Mouse (Mus musculus): Measurements from ENCODE around the gene Kdm4a. TPM values are rescaled to one million over a fixed set of nuclear protein-coding genes. Genes with fewer than 3 reads are reported as not detected.

Gene Kdm4a
- polyA plus RNA-seq, 1 experiment from 2014 or later: 61.5 TPM

- H3K9ac ChIP-seq (replicated peaks; ENCODE audit: low read depth, low read length): no peak overlapping the region
- H3K36me3 ChIP-seq (ENCODE audit: control insufficient read depth, insufficient read depth): peaks cover 21% of the 10 kb centered on the region
Measured at GRCm38 (mm10) chr4:118206918-118207640, 27.2 kb upstream of the Kdm4a start.

GRCm38 (mm10) chr4:118205906-118206305 lies 26.1 kb upstream of the Kdm4a start:
- H3K36me3 ChIP-seq (ENCODE audit: control insufficient read depth, insufficient read depth): peaks cover 14% of the 10 kb centered on the region
- no peaks in the 10 kb centered on the region for H3K9me3 ChIP-seq (ENCODE audit: control insufficient read depth, low read length)
- H3K4me1 ChIP-seq (replicated peaks; ENCODE audit: control insufficient read depth, insufficient read depth, low read length): no peaks in the 10 kb centered on the region
- no peak overlapping the region for H3K9ac ChIP-seq (replicated peaks; ENCODE audit: low read depth, low read length)
- WGBS: 90% methylated on average over 2 of the region's 2 CpGs
- H3K27me3 ChIP-seq (replicated peaks; ENCODE audit: control insufficient read depth, insufficient read depth, low read length): no peaks in the 10 kb centered on the region
- H3K27ac ChIP-seq (ENCODE audit: low read length): no peak overlapping the region
- ATAC-seq: no peak
- H3K4me2 ChIP-seq (ENCODE audit: low read length): no peak overlapping the region
- H3K4me3 ChIP-seq (replicated peaks; ENCODE audit: low read length): no peak overlapping the region

More at GRCm38 (mm10) chr4:118206918-118207640, 27.2 kb upstream of the Kdm4a start:
- Histone ChIP-seq H3K27ac (ENCODE audit: low read length) (no peak overlapping the region), H3K4me2 (ENCODE audit: low read length) (no peak overlapping the region), H3K27me3 (replicated peaks; ENCODE audit: control insufficient read depth, insufficient read depth, low read length) (no peaks in the 10 kb centered on the region), H3K9me3 (ENCODE audit: control insufficient read depth, low read length) (no peaks in the 10 kb centered on the region), H3K4me3 (replicated peaks; ENCODE audit: low read length) (no peak overlapping the region), H3K4me1 (replicated peaks; ENCODE audit: control insufficient read depth, insufficient read depth, low read length) (no peaks in the 10 kb centered on the region)
- ATAC-seq: no peak
- 57% methylated on average over 9 of the region's 10 CpGs for WGBS

DNA sequence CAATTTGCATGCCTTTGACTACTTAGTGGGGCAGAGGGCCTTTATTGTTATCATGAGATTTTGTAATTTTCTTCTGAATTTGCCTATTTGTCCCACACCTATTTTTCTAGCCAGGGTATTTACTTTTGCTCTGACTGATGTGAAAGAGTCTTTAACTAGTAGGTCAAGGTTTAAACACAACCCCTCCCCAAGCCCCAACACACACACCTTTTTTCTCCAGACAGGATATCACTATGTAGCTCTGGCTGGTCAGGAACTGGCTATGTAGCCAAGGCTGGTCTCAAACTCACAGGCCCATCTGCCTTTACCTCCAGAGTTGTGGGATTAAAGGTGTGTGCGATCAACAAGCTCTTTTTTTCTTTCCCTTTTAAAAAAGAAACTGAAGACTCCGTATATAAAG lies 19.2 kb upstream of the Kdm4a start:
- no peaks in the 10 kb centered on the region for H3K9me3 ChIP-seq (ENCODE audit: control insufficient read depth, low read length)
- H3K36me3 ChIP-seq (ENCODE audit: control insufficient read depth, insufficient read depth): no peaks in the 10 kb centered on the region
- 86% methylated on average over 2 of the region's 2 CpGs for WGBS
- H3K27ac ChIP-seq (ENCODE audit: low read length): no peak overlapping the region
- no peaks in the 10 kb centered on the region for H3K27me3 ChIP-seq (replicated peaks; ENCODE audit: control insufficient read depth, insufficient read depth, low read length)
- no peak for ATAC-seq
- H3K4me3 ChIP-seq (replicated peaks; ENCODE audit: low read length): no peak overlapping the region
- no peaks in the 10 kb centered on the region for H3K4me1 ChIP-seq (replicated peaks; ENCODE audit: control insufficient read depth, insufficient read depth, low read length)
- no peak overlapping the region for H3K4me2 ChIP-seq (ENCODE audit: low read length)
- H3K9ac ChIP-seq (replicated peaks; ENCODE audit: low read depth, low read length): no peak overlapping the region

DNA sequence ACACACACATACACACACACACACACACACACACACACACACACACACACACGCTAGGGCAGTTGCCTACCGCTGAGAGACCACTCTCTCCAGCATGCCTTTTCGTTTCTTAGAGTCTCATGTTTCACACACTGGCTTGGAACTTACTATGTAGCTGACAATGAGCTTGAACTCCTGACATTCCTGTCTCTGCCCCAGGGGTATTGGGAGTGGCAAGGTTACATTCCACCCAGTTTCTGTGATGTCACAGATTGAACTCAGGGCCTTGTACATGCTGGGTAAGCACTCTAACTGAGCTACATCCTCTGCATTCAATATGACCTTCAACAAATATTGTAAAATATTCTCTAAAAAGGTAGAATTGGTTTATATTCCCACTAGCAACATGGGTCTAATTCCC lies 18.8 kb upstream of the Kdm4a start:
- ATAC-seq: no peak
- H3K9me3 ChIP-seq (ENCODE audit: control insufficient read depth, low read length): no peaks in the 10 kb centered on the region

GRCm38 (mm10) chr4:118196185-118196584 lies 16.3 kb upstream of the Kdm4a start:
- no peak overlapping the region for H3K4me3 ChIP-seq (replicated peaks; ENCODE audit: low read length)
- H3K4me2 ChIP-seq (ENCODE audit: low read length): no peak overlapping the region
- ATAC-seq: no peak
- no peaks in the 10 kb centered on the region for H3K27me3 ChIP-seq (replicated peaks; ENCODE audit: control insufficient read depth, insufficient read depth, low read length)
- no peak overlapping the region for H3K27ac ChIP-seq (ENCODE audit: low read length)
- no peaks in the 10 kb centered on the region for H3K9me3 ChIP-seq (ENCODE audit: control insufficient read depth, low read length)
- H3K36me3 ChIP-seq (ENCODE audit: control insufficient read depth, insufficient read depth): no peaks in the 10 kb centered on the region
- 79% methylated on average over 10 of the region's 10 CpGs for WGBS
- no peaks in the 10 kb centered on the region for H3K4me1 ChIP-seq (replicated peaks; ENCODE audit: control insufficient read depth, insufficient read depth, low read length)
- H3K9ac ChIP-seq (replicated peaks; ENCODE audit: low read depth, low read length): no peak overlapping the region

More for the DNA sequence above, 18.8 kb upstream of the Kdm4a start:
- no peak overlapping the region for H3K27ac ChIP-seq (ENCODE audit: low read length)
- H3K4me1 ChIP-seq (replicated peaks; ENCODE audit: control insufficient read depth, insufficient read depth, low read length): no peaks in the 10 kb centered on the region
- no peak overlapping the region for H3K4me2 ChIP-seq (ENCODE audit: low read length)
- H3K36me3 ChIP-seq (ENCODE audit: control insufficient read depth, insufficient read depth): no peaks in the 10 kb centered on the region
- H3K4me3 ChIP-seq (replicated peaks; ENCODE audit: low read length): no peak overlapping the region
- no peak overlapping the region for H3K9ac ChIP-seq (replicated peaks; ENCODE audit: low read depth, low read length)
- H3K27me3 ChIP-seq (replicated peaks; ENCODE audit: control insufficient read depth, insufficient read depth, low read length): no peaks in the 10 kb centered on the region
- WGBS: 76% methylated on average over 3 of the region's 3 CpGs

DNA sequence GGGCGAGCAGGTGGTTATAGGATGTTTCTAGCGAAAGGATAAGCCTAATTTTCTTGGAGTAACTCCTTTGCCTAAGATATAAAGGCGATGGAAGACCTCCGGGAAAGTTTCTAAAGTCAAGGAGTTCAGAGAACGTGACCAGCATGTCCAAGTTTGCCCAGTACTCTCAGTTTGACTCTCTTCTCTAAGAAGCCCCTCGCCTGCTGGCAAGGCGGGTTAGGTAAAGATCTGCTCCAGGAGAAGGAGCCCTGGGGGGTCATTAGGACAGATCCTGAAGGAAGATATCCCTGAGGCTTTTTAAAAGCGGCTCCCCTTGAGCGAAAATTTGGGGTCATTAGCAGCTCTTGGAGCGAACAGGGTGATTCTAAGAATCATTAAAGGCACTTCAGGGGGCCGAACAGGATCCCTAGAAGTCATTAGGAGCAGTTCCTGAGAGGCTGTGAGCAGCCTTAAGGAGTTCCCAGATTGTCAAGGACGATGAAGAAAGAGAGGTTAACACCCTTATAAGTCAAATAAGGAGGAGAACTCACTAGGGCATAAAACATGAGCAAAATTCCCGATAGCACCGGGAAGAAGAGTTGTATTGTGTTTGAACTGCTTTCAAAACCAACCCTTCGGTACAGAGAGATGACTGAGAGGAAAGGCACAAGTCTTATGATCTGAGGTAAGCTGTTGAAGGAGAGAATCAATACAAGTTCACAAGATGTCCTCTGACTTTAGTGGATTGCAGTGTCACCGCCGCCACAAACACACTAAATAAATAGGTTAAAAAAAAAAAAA lies 648 bp upstream of the Kdm4a start:
- H3K9ac ChIP-seq (replicated peaks; ENCODE audit: low read depth, low read length): peak overlapping the region; percentile 44
- ATAC-seq: no peak
- WGBS: 9% methylated on average over 17 of the region's 17 CpGs

GRCm38 (mm10) chr4:118178952-118179466 lies 834 bp downstream of the Kdm4a start:
- no peaks in the 10 kb centered on the region for H3K27me3 ChIP-seq (replicated peaks; ENCODE audit: control insufficient read depth, insufficient read depth, low read length)
- H3K4me1 ChIP-seq (replicated peaks; ENCODE audit: control insufficient read depth, insufficient read depth, low read length): peaks cover 15% of the 10 kb centered on the region
- no peaks in the 10 kb centered on the region for H3K9me3 ChIP-seq (ENCODE audit: control insufficient read depth, low read length)
- H3K9ac ChIP-seq (replicated peaks; ENCODE audit: low read depth, low read length): peak overlapping the region; percentile 92
- H3K4me2 ChIP-seq (ENCODE audit: low read length): peak overlapping the region; percentile 80
- WGBS: 1% methylated on average over 12 of the region's 12 CpGs
- H3K36me3 ChIP-seq (ENCODE audit: control insufficient read depth, insufficient read depth): peaks cover 33% of the 10 kb centered on the region
- H3K4me3 ChIP-seq (replicated peaks; ENCODE audit: low read length): peak overlapping the region; percentile 79
- no peak for ATAC-seq
- peak overlapping the region; percentile 99 for H3K27ac ChIP-seq (ENCODE audit: low read length)

More for the DNA sequence above, 648 bp upstream of the Kdm4a start:
- Histone ChIP-seq H3K4me3 (replicated peaks; ENCODE audit: low read length) (peak overlapping the region; percentile 79), H3K9me3 (ENCODE audit: control insufficient read depth, low read length) (no peaks in the 10 kb centered on the region), H3K4me2 (ENCODE audit: low read length) (peak overlapping the region; percentile 66), H3K36me3 (ENCODE audit: control insufficient read depth, insufficient read depth) (peaks cover 18% of the 10 kb centered on the region), H3K4me1 (replicated peaks; ENCODE audit: control insufficient read depth, insufficient read depth, low read length) (peaks cover 15% of the 10 kb centered on the region), H3K27ac (ENCODE audit: low read length) (peak overlapping the region; percentile 99), H3K27me3 (replicated peaks; ENCODE audit: control insufficient read depth, insufficient read depth, low read length) (no peaks in the 10 kb centered on the region)

DNA sequence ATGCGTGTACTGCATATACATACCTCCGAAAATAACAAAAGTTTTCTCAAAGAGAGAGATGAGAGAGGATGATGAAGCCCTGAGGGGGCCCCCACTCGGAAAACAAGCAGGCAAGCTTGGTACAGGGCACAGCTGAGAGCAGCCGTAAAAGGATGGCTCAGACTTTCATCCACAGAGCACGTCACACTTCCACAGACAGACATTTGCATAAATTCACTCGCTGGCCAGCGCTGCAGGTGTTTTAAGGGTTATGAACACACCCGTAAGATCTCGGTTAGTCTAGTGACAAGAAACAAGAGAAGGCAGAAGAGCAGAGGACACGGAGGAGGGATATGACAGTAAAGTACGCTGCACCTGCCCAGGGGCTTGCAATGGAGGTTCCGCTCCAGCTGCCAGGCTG lies 7.4 kb downstream of the Kdm4a start:
- no peaks in the 10 kb centered on the region for H3K9me3 ChIP-seq (ENCODE audit: control insufficient read depth, low read length)
- no peak for ATAC-seq
- H3K4me3 ChIP-seq (replicated peaks; ENCODE audit: low read length): no peak overlapping the region
- H3K36me3 ChIP-seq (ENCODE audit: control insufficient read depth, insufficient read depth): peaks cover 66% of the 10 kb centered on the region
- H3K4me1 ChIP-seq (replicated peaks; ENCODE audit: control insufficient read depth, insufficient read depth, low read length): no peaks in the 10 kb centered on the region
- H3K27me3 ChIP-seq (replicated peaks; ENCODE audit: control insufficient read depth, insufficient read depth, low read length): no peaks in the 10 kb centered on the region
- WGBS: 91% methylated on average over 12 of the region's 12 CpGs
- no peak overlapping the region for H3K27ac ChIP-seq (ENCODE audit: low read length)
- H3K4me2 ChIP-seq (ENCODE audit: low read length): no peak overlapping the region
- no peak overlapping the region for H3K9ac ChIP-seq (replicated peaks; ENCODE audit: low read depth, low read length)

DNA sequence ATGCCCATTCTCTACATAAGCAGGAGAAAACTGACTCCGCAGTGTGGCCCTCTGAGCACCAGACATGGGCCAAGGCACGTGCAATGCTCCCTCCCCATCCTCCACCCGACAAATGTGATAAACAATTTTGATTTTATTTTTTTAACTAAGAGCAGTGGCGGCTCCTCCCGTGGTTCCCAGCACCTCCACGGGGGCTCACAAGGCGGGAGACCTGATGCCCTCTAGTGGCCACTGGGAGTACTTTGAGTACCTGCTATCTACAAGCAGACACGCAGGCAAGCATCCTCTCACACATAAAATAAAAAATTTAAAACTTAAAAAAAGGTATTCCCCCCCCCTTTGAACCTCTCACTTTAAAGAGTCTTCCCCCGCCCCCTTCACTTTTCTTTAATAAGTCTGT lies 8.8 kb downstream of the Kdm4a start:
- Histone ChIP-seq H3K36me3 (ENCODE audit: control insufficient read depth, insufficient read depth) (peaks cover 64% of the 10 kb centered on the region), H3K27me3 (replicated peaks; ENCODE audit: control insufficient read depth, insufficient read depth, low read length) (no peaks in the 10 kb centered on the region), H3K27ac (ENCODE audit: low read length) (no peak overlapping the region), H3K4me2 (ENCODE audit: low read length) (no peak overlapping the region), H3K4me1 (replicated peaks; ENCODE audit: control insufficient read depth, insufficient read depth, low read length) (no peaks in the 10 kb centered on the region), H3K4me3 (replicated peaks; ENCODE audit: low read length) (no peak overlapping the region), H3K9me3 (ENCODE audit: control insufficient read depth, low read length) (no peaks in the 10 kb centered on the region), H3K9ac (replicated peaks; ENCODE audit: low read depth, low read length) (no peak overlapping the region)
- no peak for ATAC-seq
- 90% methylated on average over 9 of the region's 9 CpGs for WGBS
